Mouse (Mus musculus) heart, postnatal 0 days (tissue): Measurements from ENCODE around the gene Lpar1.

Experiments
- CTCF ChIP-seq: IDR thresholded peaks from 2 replicates; pipeline ENCODE4 v1.5.1; 2016; ENCODE audit warnings: antibody characterized with exemption, control low read depth, low read depth
- EP300 ChIP-seq: IDR thresholded peaks from 2 replicates; pipeline ENCODE4 v1.6.1; 2016; ENCODE audit warnings: antibody characterized with exemption, low read depth

- TF ChIP-seq CTCF (no peak), EP300 (no peak)
Measured at GRCm38 (mm10) chr4:58462990-58463389, 90.7 kb downstream of the Lpar1 start.
